Comparison of ENCODE assay signal across 24 mouse cellular contexts in genomic region chr1:60376556-60376955, GRCm38 (mm10). TPM values are rescaled to one million over a fixed set of nuclear protein-coding genes. Genes with fewer than 3 reads are reported as not detected.
DNase-seq lines count a peak whose midpoint lies in the region; ATAC-seq and TF ChIP-seq lines count a peak whose summit lies in the region.
"Had no signal": no experiment of that assay in that cellular context is flagged by ENCODE, and none has a peak within 500 bp of the region (broad histone marks: within the 10 kb centered on the region; RNA-seq: fewer than 3 reads in every experiment).

No protein-coding gene starts in this region.

- peaks cover 0 to 5% of the 10 kb centered on the region in 2 experiments; a peak in 2 of 4 replicates for H3K4me1 ChIP-seq in MEL (ENCODE audit: control insufficient read depth in 1 of 2, insufficient read depth in 2 of 2, low read length in 2 of 2)

- H3K27me3 ChIP-seq in MEL (ENCODE audit: control insufficient read depth in 1 of 2, insufficient read depth in 2 of 2, low read length in 2 of 2) = no peaks in the 10 kb centered on the region
- H3K27me3 ChIP-seq: CH12.LX, Patski had no signal

- H3K4me3 ChIP-seq in MEL (ENCODE audit: control insufficient read depth in 1 of 2, insufficient read depth in 1 of 2, low read depth in 2 of 2, low read length in 2 of 2) = no peak overlapping the region

- ATAC-seq in megakaryocyte progenitor cell, adult 5-6 weeks (replicated peaks; ENCODE audit: poor library complexity) = no peak
- ATAC-seq: activated CD4-positive, CD25-positive, alpha-beta regulatory T cell, adult 4 months; CD4-positive, CD25-positive, alpha-beta regulatory T cell, adult 4 months; Patski had no signal

- peak; percentile 45 for DNase-seq in 416B (ENCODE audit: low read depth)
- DNase-seq in MEL (ENCODE audit: low read depth, low spot score) = peak; percentile 67
- DNase-seq in MEL-GATA-1-ER (ENCODE audit: extremely low read depth, low read depth) = peak; percentile 55
- DNase-seq in kidney, adult 18-20 months = no peak
- DNase-seq in spleen, postnatal 14 days (ENCODE audit: low spot score in 2 of 2) = no peak
- DNase-seq: adrenal gland, adult 2 months; adrenal gland, adult 8-10 months; adrenal gland, postnatal 10 days; adrenal gland, postnatal 14 days; adrenal gland, postnatal 25 days; adrenal gland, postnatal 36 days; B cell, adult 2 months; cerebellum, adult 11 months; cerebellum, adult 11-12 months; cerebellum, adult 18-20 months; cerebellum, adult 2 months; cerebellum, adult 8-10 months; cerebellum, adult 9-10 months had no signal

- TF ChIP-seq POLR2A in MEL (IDR thresholded peaks at IDR 0.05; ENCODE audit: control insufficient read depth in 1 of 2, insufficient read depth in 1 of 2, low read depth in 1 of 2, low read length in 2 of 2, poor library complexity in 1 of 2) = no peak

- no peak for TF ChIP-seq RAD21 in MEL (IDR thresholded peaks at IDR 0.05; ENCODE audit: low read depth, low read length)

- H3K27ac ChIP-seq in MEL (ENCODE audit: control insufficient read depth, low read depth, low read length) = no peak overlapping the region

- peaks cover 0 to 6% of the 10 kb centered on the region in 2 experiments for H3K36me3 ChIP-seq in MEL (ENCODE audit: control insufficient read depth in 1 of 2, insufficient read depth in 2 of 2, low read length in 2 of 2)

- H3K9me3 ChIP-seq in MEL (replicated peaks; ENCODE audit: insufficient read depth, low read length) = no peaks in the 10 kb centered on the region
- H3K9me3 ChIP-seq: G1E had no signal

- TF ChIP-seq EP300 in MEL (IDR thresholded peaks at IDR 0.05; ENCODE audit: low read depth in 1 of 2, low read length in 2 of 2) = no peak

- TF ChIP-seq CTCF in MEL (IDR thresholded peaks at IDR 0.05 in 2 of 3, conservative IDR thresholded peaks at IDR 0.05 in 1 of 3; ENCODE audit: control insufficient read depth in 1 of 3, insufficient read depth in 1 of 3, low read depth in 2 of 3, low read length in 3 of 3, poor library complexity in 1 of 3, severe bottlenecking in 1 of 3) = no peak

- H3K79me2 ChIP-seq in MEL (ENCODE audit: control insufficient read depth, insufficient read depth, low read length, poor library complexity) = no peaks in the 10 kb centered on the region

- no peak overlapping the region for H3K9ac ChIP-seq in MEL (ENCODE audit: control insufficient read depth, low read depth, low read length, poor library complexity, severe bottlenecking)

TF ChIP-seq in MEL, 35 proteins besides CTCF, POLR2A, EP300 and RAD21:
- TF ChIP-seq TCF12 (IDR thresholded peaks at IDR 0.05; ENCODE audit: low read depth, low read length) = no peak
- no peak for TF ChIP-seq MAX (IDR thresholded peaks at IDR 0.05; ENCODE audit: low read length)
- no peak for TF ChIP-seq CHD2 (IDR thresholded peaks at IDR 0.05; ENCODE audit: low read length)
- no peak for TF ChIP-seq ETS1 (IDR thresholded peaks at IDR 0.05; ENCODE audit: low read depth, low read length)
- TF ChIP-seq MXI1 (IDR thresholded peaks at IDR 0.05; ENCODE audit: low read depth, low read length) = no peak
- no peak for TF ChIP-seq UBTF (IDR thresholded peaks at IDR 0.05; ENCODE audit: borderline replicate concordance, insufficient read depth, low read depth, low read length)
- no peak for TF ChIP-seq ZC3H11A (IDR thresholded peaks at IDR 0.05; ENCODE audit: low read depth, low read length)
- TF ChIP-seq MAFK (IDR thresholded peaks at IDR 0.05; ENCODE audit: borderline replicate concordance, low read depth, low read length) = no peak
- no peak for TF ChIP-seq SIN3A (IDR thresholded peaks at IDR 0.05; ENCODE audit: low read length)
- no peak for TF ChIP-seq GATA1 (IDR thresholded peaks at IDR 0.05; ENCODE audit: low read depth, low read length)
- TF ChIP-seq MAZ (IDR thresholded peaks at IDR 0.05; ENCODE audit: low read depth, low read length) = no peak
- no peak for TF ChIP-seq POLR2AphosphoS2 (IDR thresholded peaks at IDR 0.05; ENCODE audit: low read length)
- TF ChIP-seq MYC (IDR thresholded peaks at IDR 0.05; ENCODE audit: low read depth, low read length) = no peak
- TF ChIP-seq BHLHE40 (IDR thresholded peaks at IDR 0.05; ENCODE audit: borderline replicate concordance, low read depth, low read length) = no peak
- TF ChIP-seq RCOR1 (IDR thresholded peaks at IDR 0.05; ENCODE audit: low read depth, low read length) = no peak
- no peak for TF ChIP-seq GABPA (IDR thresholded peaks at IDR 0.05; ENCODE audit: low read depth, low read length)
- no peak for TF ChIP-seq POLR2AphosphoS5 (IDR thresholded peaks at IDR 0.05; ENCODE audit: borderline replicate concordance, low read depth, low read length)
- TF ChIP-seq TAL1 (IDR thresholded peaks at IDR 0.05; ENCODE audit: low read length) = no peak

RNA-seq across cellular contexts. Expression of gene Abi2, which starts 32.9 kb away (rescaled TPM):
- 15.0 and 21.7 TPM in 2 replicates for total RNA-seq in MEL (2012; rRNA removed)
- polyA plus RNA-seq in MEL (2012; ENCODE audit: insufficient read depth in 1 of 2, insufficient read length in 2 of 2, low read depth in 1 of 2, low replicate concordance in 2 of 2, missing spikeins in 1 of 2) = 10 to 100 TPM; 16.0 to 75.2 TPM
- 19.4 and 21.9 TPM in 2 replicates for total RNA-seq in megakaryocyte progenitor cell, adult 5-6 weeks (2015)
- 13.5 and 15.5 TPM in 2 replicates for total RNA-seq in megakaryocyte progenitor cell, adult 5-6 weeks (2017)

RNA-seq across cellular contexts. Expression of gene Cyp20a1, which starts 33.4 kb away (rescaled TPM):
- 20.2 and 24.0 TPM in 2 replicates for total RNA-seq in MEL (2012; rRNA removed)
- 10 to 100 TPM in 1 of 2 experiments, not detected in 1; 14.5 TPM for polyA plus RNA-seq in MEL (2012; ENCODE audit: insufficient read depth in 1 of 2, insufficient read length in 2 of 2, low read depth in 1 of 2, low replicate concordance in 2 of 2, missing spikeins in 1 of 2)
- 17.8 and 21.7 TPM in 2 replicates for total RNA-seq in megakaryocyte progenitor cell, adult 5-6 weeks (2015)
- total RNA-seq in megakaryocyte progenitor cell, adult 5-6 weeks (2017) = 24.6 and 29.3 TPM in 2 replicates

Comparison
In these comparisons a context has a peak if more than half of its experiments do, and no peak if none do; other contexts are left out.
1. DNase-seq: peak in 416B (single experiment), MEL (single experiment) and MEL-GATA-1-ER (single experiment); none in kidney, adult 18-20 months (single experiment) and spleen, postnatal 14 days (0 of 2).